Mouse (Mus musculus) lung, embryonic 15.5 days (tissue): ENCODE data around the gene Krtap4-16. TPM values are rescaled to one million over a fixed set of nuclear protein-coding genes. Genes with fewer than 3 reads are reported as not detected.
"Not testable (repeated sequence)": the region's sequence is repeated elsewhere in the genome, so short reads cannot be mapped to it uniquely, and the experiment has no call there.

Source experiments
- ATAC-seq: fragments of 200-750 bp; cut with Nextera tagmentation; 2 replicates; pipeline ENCODE4 v1.8.0; 2017; ENCODE audit warnings: moderate number of reproducible peaks, borderline replicate concordance; ENCODE audit not compliant: low FRiP score, low TSS enrichment; ENCODE audit errors: extremely low read depth
- H3K27ac ChIP-seq: fragments of 300-500 bp; sonication (generic); 2 replicates; pipeline ENCODE4 v1.5.1; 2015; ENCODE audit warnings: moderate library complexity, mild to moderate bottlenecking, inconsistent platforms
- H3K27me3 ChIP-seq: fragments of 300-500 bp; sonication (generic); 2 replicates; pipeline ENCODE4 v1.6.1; 2015; ENCODE audit warnings: inconsistent platforms
- H3K36me3 ChIP-seq: fragments of 300-500 bp; sonication (generic); 2 replicates; pipeline ENCODE4 v1.6.1; 2015; ENCODE audit warnings: inconsistent platforms
- H3K4me1 ChIP-seq: fragments of 300-500 bp; sonication (generic); 2 replicates; pipeline ENCODE4 v1.6.1; 2015; ENCODE audit warnings: inconsistent platforms
- H3K4me2 ChIP-seq: fragments of 300-500 bp; sonication (generic); 2 replicates; pipeline ENCODE4 v1.6.1; 2015; ENCODE audit warnings: inconsistent platforms, mild to moderate bottlenecking, moderate library complexity
- H3K4me3 ChIP-seq: fragments of 300-500 bp; sonication (generic); 2 replicates; pipeline ENCODE4 v1.5.1; 2015; ENCODE audit warnings: mild to moderate bottlenecking, inconsistent platforms
- H3K9ac ChIP-seq: fragments of 300-500 bp; sonication (generic); 2 replicates; pipeline ENCODE4 v1.6.1; 2015; ENCODE audit warnings: inconsistent platforms
- H3K9me3 ChIP-seq: fragments of 300-500 bp; sonication (generic); 2 replicates; pipeline ENCODE4 v1.6.1; 2016; ENCODE audit warnings: inconsistent platforms
- WGBS: fragments of 180-500 bp; shearing (Covaris S2); methylation state at CpG from one replicate; pipeline ENCODE4 v1.1.7; 2015; 5-methylcytosine and 5-hydroxymethylcytosine counted together
- polyA plus RNA-seq: library from polyadenylated mRNA; unstranded; fragments of >200 nt; fragmentation: Nextera tagmentation; extraction: Ambion mirVana; gene quantifications from 2 replicates; pipeline ENCODE4 v1.2.1, GENCODE M21; 2015

Krtap4-16 gene
- polyA plus RNA-seq, 1 experiment from 2014 or later, result not detected

GRCm38 (mm10) chr11:99804346-99804745 is 47.1 kb downstream of the Krtap4-16 start, which contains the start of gene Gm11554:
TSS of gene Gm11554 (minus strand) at chr11:99804446.
- not testable (repeated sequence) for H3K27ac ChIP-seq, H3K9me3 ChIP-seq, H3K4me2 ChIP-seq, H3K27me3 ChIP-seq, H3K36me3 ChIP-seq, H3K4me1 ChIP-seq, H3K9ac ChIP-seq, ATAC-seq, H3K4me3 ChIP-seq
- WGBS, result no CpG with 5 or more reads among the region's 1 CpGs

Other genes with a start within 250 kb of the Krtap4-16 start
- gene Gm11938, start 248.3 kb downstream of the Krtap4-16 start, polyA plus RNA-seq, result not detected in 2 replicates
- gene Gm11937, start 241.4 kb downstream of the Krtap4-16 start, polyA plus RNA-seq, result not detected in 2 replicates
- not detected in 2 replicates for gene Krtap2-4, start 236.8 kb downstream of the Krtap4-16 start, polyA plus RNA-seq
- not detected in 2 replicates for gene Gm11562, start 231.2 kb downstream of the Krtap4-16 start, polyA plus RNA-seq
- not detected in 2 replicates for gene Krtap4-1, start 223.4 kb downstream of the Krtap4-16 start, polyA plus RNA-seq
- not detected in 2 replicates for gene Krtap4-2, start 216.5 kb downstream of the Krtap4-16 start, polyA plus RNA-seq
- not detected in 2 replicates for gene Krtap4-7, start 207.5 kb downstream of the Krtap4-16 start, polyA plus RNA-seq
- gene Gm11555, start 201.4 kb downstream of the Krtap4-16 start, polyA plus RNA-seq, result not detected in 2 replicates
- not detected in 2 replicates for gene Gm11563, start 192.6 kb downstream of the Krtap4-16 start, polyA plus RNA-seq
- gene Krtap4-6, start 185.6 kb downstream of the Krtap4-16 start, polyA plus RNA-seq, result not detected in 2 replicates
- not detected in 2 replicates for gene Gm14190, start 160.9 kb downstream of the Krtap4-16 start, polyA plus RNA-seq
- not detected in 2 replicates for gene Gm14180, start 117.3 kb downstream of the Krtap4-16 start, polyA plus RNA-seq
- not detected in 2 replicates for gene Gm11595, start 78.7 kb downstream of the Krtap4-16 start, polyA plus RNA-seq
- gene Krtap4-8, start 70.9 kb downstream of the Krtap4-16 start, polyA plus RNA-seq, result not detected in 2 replicates
- not detected in 2 replicates for gene Krtap4-9, start 66.4 kb downstream of the Krtap4-16 start, polyA plus RNA-seq
- gene Gm11596, start 58.1 kb downstream of the Krtap4-16 start, polyA plus RNA-seq, result not detected in 2 replicates
- not detected in 2 replicates for gene Gm11569, start 52.7 kb downstream of the Krtap4-16 start, polyA plus RNA-seq
- gene Gm11554, start 47.2 kb downstream of the Krtap4-16 start, polyA plus RNA-seq, result not detected in 2 replicates
- gene Krtap4-13, start 41.7 kb downstream of the Krtap4-16 start, polyA plus RNA-seq, result not detected in 2 replicates
- gene Gm11564, start 35.9 kb downstream of the Krtap4-16 start, polyA plus RNA-seq, result not detected in 2 replicates
- gene 2300003K06Rik, start 13.5 kb downstream of the Krtap4-16 start, polyA plus RNA-seq, result not detected in 2 replicates
- gene Gm11568, start 6.3 kb upstream of the Krtap4-16 start, polyA plus RNA-seq, result not detected in 2 replicates
- not detected in 2 replicates for gene Gm11559, start 12.9 kb upstream of the Krtap4-16 start, polyA plus RNA-seq
- gene Krtap9-1, start 21.8 kb upstream of the Krtap4-16 start, polyA plus RNA-seq, result not detected in 2 replicates
- gene Gm11567, start 27.6 kb upstream of the Krtap4-16 start, polyA plus RNA-seq, result not detected in 2 replicates
- not detected in 2 replicates for gene Krtap31-1, start 56.3 kb upstream of the Krtap4-16 start, polyA plus RNA-seq
- gene Gm11565, start 63.1 kb upstream of the Krtap4-16 start, polyA plus RNA-seq, result not detected in 2 replicates
- not detected in 2 replicates for gene Krtap31-2, start 84.7 kb upstream of the Krtap4-16 start, polyA plus RNA-seq
- not detected in 2 replicates for gene Krtap9-5, start 96.9 kb upstream of the Krtap4-16 start, polyA plus RNA-seq
- gene Krtap29-1, start 127.4 kb upstream of the Krtap4-16 start, polyA plus RNA-seq, result not detected in 2 replicates
- not detected in 2 replicates for gene Krtap16-1, start 135.0 kb upstream of the Krtap4-16 start, polyA plus RNA-seq
- 1.6 and 2.3 TPM in 2 replicates for gene Krtap17-1, start 142.4 kb upstream of the Krtap4-16 start, polyA plus RNA-seq
- not detected in 2 replicates for gene Krt33a, start 164.6 kb upstream of the Krtap4-16 start, polyA plus RNA-seq
- gene Krt33b, start 178.3 kb upstream of the Krtap4-16 start, polyA plus RNA-seq, result not detected in 2 replicates
- gene Krt34, start 189.9 kb upstream of the Krtap4-16 start, polyA plus RNA-seq, result 0.34 TPM in 1 of 2 replicates, not detected in the other
- 0.10 TPM in 1 of 2 replicates, not detected in the other for gene Krt31, start 198.9 kb upstream of the Krtap4-16 start, polyA plus RNA-seq
- not detected in 2 replicates for gene Krt32, start 236.6 kb upstream of the Krtap4-16 start, polyA plus RNA-seq
- not detected in 2 replicates for gene Krt35, start 244.6 kb upstream of the Krtap4-16 start, polyA plus RNA-seq